Mouse (Mus musculus) small intestine, adult 10 weeks (tissue): Measurements from ENCODE around the gene Atcay. TPM values are rescaled to one million over a fixed set of nuclear protein-coding genes. Genes with fewer than 3 reads are reported as not detected.

Source experiments
- polyA plus RNA-seq: library from polyadenylated mRNA; stranded (reverse); fragments of 350-450 nt; fragmentation: Illumina TruSeq; extraction: RNeasy Lipid Tissue Mini Kit (QIAGEN cat#74804); gene quantifications from one replicate; pipeline ENCODE4 v1.2.3, GENCODE M21; 2014; ENCODE audit warnings: low replicate concordance

Gene Atcay
- polyA plus RNA-seq, result not detected

GRCm38 (mm10) chr10:81230438-81231332, at the start of gene Atcay:
Gene Atcay, minus strand, starts transcription at chr10:81230833.

GRCm38 (mm10) chr10:81266211-81267105, 35.8 kb upstream of the Atcay start, which contains the start of the genes Mrpl54 and Apba3:
Gene Mrpl54, minus strand, starts transcription at chr10:81266934.
Gene Apba3, plus strand, starts transcription at chr10:81266960.

GRCm38 (mm10) chr10:81252424-81253419, 22.1 kb upstream of the Atcay start, which contains the start of gene Matk:
Gene Matk, plus strand, starts transcription at chr10:81252935.

GRCm38 (mm10) chr10:81232580-81233225, 2.1 kb upstream of the Atcay start, which contains the start of gene Zfr2:
Gene Zfr2, plus strand, starts transcription at chr10:81233155.

GRCm38 (mm10) chr10:81201807-81202758, 28.6 kb downstream of the Atcay start, which contains the start of gene Nmrk2:
Gene Nmrk2, minus strand, starts transcription at chr10:81202051.

GRCm38 (mm10) chr10:81183805-81184204, 46.8 kb downstream of the Atcay start, which contains the start of gene 4930442H23Rik:
Gene 4930442H23Rik, minus strand, starts transcription at chr10:81183849.

GRCm38 (mm10) chr10:81182336-81183333, 48.0 kb downstream of the Atcay start, which contains the start of gene Dapk3:
Gene Dapk3, plus strand, starts transcription at chr10:81183005.

GRCm38 (mm10) chr10:81176466-81177271, 54.0 kb downstream of the Atcay start, which contains the start of gene Eef2:
Gene Eef2, plus strand, starts transcription at chr10:81176631.

GRCm38 (mm10) chr10:81167200-81168086, 63.2 kb downstream of the Atcay start, which contains the start of gene Pias4:
Gene Pias4, minus strand, starts transcription at chr10:81167923.

Other genes with a start within 250 kb of the Atcay start
- not detected for gene Gng7, start 215.9 kb downstream of the Atcay start, polyA plus RNA-seq
- 0.15 TPM for gene Diras1, start 205.2 kb downstream of the Atcay start, polyA plus RNA-seq
- 0.19 TPM for gene Slc39a3, start 193.4 kb downstream of the Atcay start, polyA plus RNA-seq
- 0.41 TPM for gene Sgta, start 170.7 kb downstream of the Atcay start, polyA plus RNA-seq
- not detected for gene Thop1, start 160.8 kb downstream of the Atcay start, polyA plus RNA-seq
- gene Creb3l3, start 132.0 kb downstream of the Atcay start, polyA plus RNA-seq, result 29.5 TPM
- 4.5 TPM for gene Map2k2, start 124.9 kb downstream of the Atcay start, polyA plus RNA-seq
- 19.8 TPM for gene Zbtb7a, start 95.6 kb downstream of the Atcay start, polyA plus RNA-seq
- gene Pias4, start 62.9 kb downstream of the Atcay start, polyA plus RNA-seq, result not detected
- 3.2 TPM for gene Eef2, start 54.2 kb downstream of the Atcay start, polyA plus RNA-seq
- gene Dapk3, start 47.8 kb downstream of the Atcay start, polyA plus RNA-seq, result not detected
- not detected for gene 4930442H23Rik, start 47.0 kb downstream of the Atcay start, polyA plus RNA-seq
- gene Nmrk2, start 28.8 kb downstream of the Atcay start, polyA plus RNA-seq, result not detected
- gene Zfr2, start 2.3 kb upstream of the Atcay start, polyA plus RNA-seq, result 0.41 TPM
- not detected for gene Matk, start 22.1 kb upstream of the Atcay start, polyA plus RNA-seq
- gene Mrpl54, start 36.1 kb upstream of the Atcay start, polyA plus RNA-seq, result 0.89 TPM
- not detected for gene Apba3, start 36.1 kb upstream of the Atcay start, polyA plus RNA-seq
- 1.3 TPM for gene Tjp3, start 60.7 kb upstream of the Atcay start, polyA plus RNA-seq
- gene Pip5k1c, start 62.1 kb upstream of the Atcay start, polyA plus RNA-seq, result 1.4 TPM
- gene Cactin, start 90.3 kb upstream of the Atcay start, polyA plus RNA-seq, result not detected
- not detected for gene Tbxa2r, start 97.9 kb upstream of the Atcay start, polyA plus RNA-seq
- gene Gipc3, start 112.4 kb upstream of the Atcay start, polyA plus RNA-seq, result not detected
- 7.1 TPM for gene Hmg20b, start 119.6 kb upstream of the Atcay start, polyA plus RNA-seq
- not detected for gene Mfsd12, start 126.7 kb upstream of the Atcay start, polyA plus RNA-seq
- not detected for gene 4930404N11Rik, start 135.0 kb upstream of the Atcay start, polyA plus RNA-seq
- gene Fzr1, start 147.7 kb upstream of the Atcay start, polyA plus RNA-seq, result 0.15 TPM
- not detected for gene Dohh, start 153.6 kb upstream of the Atcay start, polyA plus RNA-seq
- 0.56 TPM for gene Gm48551, start 153.6 kb upstream of the Atcay start, polyA plus RNA-seq
- not detected for gene Gm48552, start 158.2 kb upstream of the Atcay start, polyA plus RNA-seq
- 129 TPM for gene Smim24, start 162.2 kb upstream of the Atcay start, polyA plus RNA-seq
- gene Nfic, start 224.8 kb upstream of the Atcay start, polyA plus RNA-seq, result 2.3 TPM